Mouse (Mus musculus) spleen, postnatal 4 days (tissue): ENCODE measurements around the gene Gnb3.

ENCODE experiments used
- DNase-seq, 2 experiments: peaks; one replicate each; pipeline ENCODE4 v3.0.0; 2022; ENCODE audit warnings: low spot score in 2 of 2

The Gnb3 gene

DNA sequence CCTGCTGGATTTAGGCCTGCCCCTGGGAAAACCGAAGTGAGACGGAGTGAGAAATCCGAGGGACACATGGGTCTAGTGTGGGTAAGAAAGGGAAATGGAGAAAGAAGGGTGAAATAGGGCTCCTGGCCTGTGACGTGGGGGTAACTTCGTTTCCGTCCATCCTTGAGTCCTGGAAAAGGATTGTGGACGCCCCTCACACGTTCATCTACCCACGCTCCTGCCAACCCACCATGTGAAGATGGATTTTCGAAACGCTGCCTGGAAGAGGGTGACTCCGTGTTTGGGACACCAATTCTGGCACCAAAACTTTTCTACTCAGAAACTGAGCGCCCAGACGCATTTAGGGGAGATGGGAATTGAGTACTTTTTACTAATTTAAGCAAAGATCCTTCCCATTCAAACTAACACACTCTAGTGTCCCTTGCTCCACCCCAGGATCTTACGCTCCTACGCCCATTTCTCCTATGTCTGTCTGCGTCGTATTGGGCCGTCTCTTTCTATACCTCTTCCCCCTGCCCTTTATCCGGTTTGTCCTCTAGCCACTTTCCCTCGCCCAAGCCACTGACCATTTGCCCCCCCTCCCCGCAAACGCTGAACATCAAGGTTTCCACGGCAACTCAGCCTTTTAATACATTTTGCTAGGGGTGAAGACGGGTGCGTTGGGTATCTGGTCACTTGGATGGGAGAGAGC, 17.9 kb upstream of the Gnb3 start:
- DNase-seq: no peak

GRCm38 (mm10) chr6:124856916-124857839, 17.1 kb upstream of the Gnb3 start, which contains the start of gene P3h3:
Gene P3h3, minus strand, starts transcription at chr6:124857752.
- DNase-seq: peak; percentile 69 to 84

- no peak for DNase-seq
Observed at GRCm38 (mm10) chr6:124856321-124856720, 16.2 kb upstream of the Gnb3 start.

GRCm38 (mm10) chr6:124854647-124855046, 14.6 kb upstream of the Gnb3 start:
- DNase-seq: no peak

DNA sequence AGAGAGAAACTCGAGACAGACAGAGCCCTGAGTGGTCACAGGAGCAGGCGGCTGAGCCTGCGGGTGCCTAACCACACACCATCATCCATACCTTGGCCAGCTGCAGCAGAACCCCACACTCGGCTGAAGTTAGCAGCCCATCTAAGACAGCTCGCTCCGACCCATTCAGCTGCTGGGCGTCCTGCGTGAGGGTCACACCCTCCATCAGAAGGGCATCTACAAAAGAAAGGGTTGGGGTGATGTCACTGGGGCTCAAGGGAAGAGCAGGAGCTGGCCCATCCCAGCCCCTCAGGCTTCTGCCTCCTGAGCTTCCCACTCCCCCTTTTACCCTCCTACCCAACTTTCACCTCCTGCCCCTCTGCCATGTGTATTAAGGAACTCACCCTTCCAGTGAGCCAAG, 10.5 kb upstream of the Gnb3 start:
- no peak for DNase-seq

DNA sequence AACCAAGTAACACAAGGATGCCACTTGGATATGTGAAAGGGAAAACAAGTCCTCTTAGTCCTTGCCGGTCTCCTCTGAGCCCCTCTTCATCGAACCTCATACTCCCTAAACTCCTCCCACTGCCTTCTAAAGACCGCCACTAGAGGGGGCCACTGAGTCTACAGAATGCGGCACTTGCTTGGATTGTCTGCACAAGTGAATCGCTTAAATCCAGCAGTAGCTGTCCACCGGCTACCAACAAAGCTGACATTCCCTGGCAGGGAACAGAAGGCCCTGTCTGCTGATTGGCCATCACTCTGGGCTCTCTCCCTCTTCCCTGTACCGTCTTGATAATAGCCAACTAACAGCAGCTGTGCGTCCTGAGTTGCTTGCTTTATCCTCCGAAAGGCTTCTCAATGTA, 7.2 kb upstream of the Gnb3 start:
- DNase-seq: peak; percentile 87 to 96

DNA sequence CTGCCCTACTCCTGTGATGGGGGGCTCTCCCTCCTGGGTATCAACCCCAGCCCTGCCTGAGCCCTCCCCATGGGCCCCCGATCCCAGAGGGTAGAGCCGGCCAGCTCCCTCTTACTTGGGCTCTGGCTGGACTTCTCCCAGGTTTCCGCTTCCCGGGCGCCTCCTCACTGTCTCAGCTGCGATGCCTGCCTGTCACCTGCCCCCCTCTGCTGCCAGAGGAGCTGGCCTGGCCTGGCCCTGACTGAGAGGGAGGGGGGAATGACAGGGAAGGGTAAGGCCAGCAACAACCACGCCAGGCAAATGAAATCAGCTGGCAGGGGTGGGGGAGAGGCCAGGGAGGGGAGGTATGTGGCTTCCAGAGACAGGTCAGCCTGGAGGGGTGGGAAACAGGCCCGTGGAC, 270 bp downstream of the Gnb3 start:
- peak in 1 of 2 experiments; percentile 64 for DNase-seq

DNA sequence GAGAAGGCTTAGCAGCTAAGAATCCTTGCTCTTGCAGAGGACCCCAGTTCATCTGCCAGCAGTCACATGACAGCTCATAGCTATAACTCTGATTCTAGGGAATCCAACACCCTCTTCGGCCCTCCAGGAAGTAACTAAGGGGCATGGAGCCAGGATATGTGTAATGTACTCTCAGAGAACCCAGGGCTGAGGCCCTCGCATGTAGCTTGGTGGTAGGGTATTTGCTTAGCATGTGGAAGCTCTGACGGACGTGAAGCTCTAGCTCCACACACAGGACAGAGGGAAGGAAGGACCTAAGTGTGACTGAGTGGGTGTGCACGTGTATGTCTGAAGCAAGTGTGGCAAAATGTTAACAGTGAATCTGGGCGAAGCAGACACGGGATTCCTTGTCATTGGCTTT, 3.7 kb downstream of the Gnb3 start:
- DNase-seq: no peak

DNA sequence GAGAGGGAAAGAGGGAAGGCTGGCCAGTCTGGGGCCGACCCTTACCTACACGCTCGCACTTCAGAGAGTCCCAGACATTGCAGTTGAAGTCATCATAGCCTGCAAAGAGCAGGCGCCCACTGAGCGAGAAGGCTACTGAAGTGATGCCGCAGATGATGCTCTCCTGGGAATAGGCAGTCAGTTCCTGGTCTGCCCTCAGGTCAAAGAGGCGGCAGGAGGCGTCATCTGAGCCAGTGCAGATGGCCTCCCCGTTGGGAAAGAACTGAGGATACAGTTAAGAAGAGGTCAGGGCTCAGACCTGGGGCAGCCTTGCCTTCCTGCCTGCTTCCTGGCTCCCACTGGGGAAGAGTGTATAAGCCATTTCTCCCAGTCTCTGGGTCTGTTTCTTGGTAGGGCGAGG, 4.5 kb downstream of the Gnb3 start:
- peak in 1 of 2 experiments; percentile 62 for DNase-seq

GRCm38 (mm10) chr6:124834512-124835081, 5.5 kb downstream of the Gnb3 start:
- DNase-seq: peak in 1 of 2 experiments; percentile 60

DNA sequence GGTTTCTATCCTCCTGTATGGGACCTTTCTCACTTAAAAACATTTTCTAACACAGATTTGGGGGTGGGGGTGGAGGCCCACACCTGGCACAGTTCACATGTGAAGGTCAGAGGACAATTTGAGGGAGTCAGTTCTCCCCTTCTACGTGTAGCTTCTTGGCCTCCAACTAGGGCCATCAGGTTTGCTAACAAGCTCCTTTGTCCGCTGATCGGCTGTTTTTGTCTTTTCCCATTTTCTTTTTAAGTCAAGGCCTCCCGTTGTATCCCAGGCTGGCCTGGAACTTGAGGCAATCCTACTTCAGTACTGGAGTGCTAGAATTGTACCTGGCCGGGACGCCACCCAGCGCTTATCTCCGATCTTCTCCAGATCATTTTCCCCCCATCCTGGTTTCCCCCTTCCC, 8.4 kb downstream of the Gnb3 start:
- no peak for DNase-seq

DNA sequence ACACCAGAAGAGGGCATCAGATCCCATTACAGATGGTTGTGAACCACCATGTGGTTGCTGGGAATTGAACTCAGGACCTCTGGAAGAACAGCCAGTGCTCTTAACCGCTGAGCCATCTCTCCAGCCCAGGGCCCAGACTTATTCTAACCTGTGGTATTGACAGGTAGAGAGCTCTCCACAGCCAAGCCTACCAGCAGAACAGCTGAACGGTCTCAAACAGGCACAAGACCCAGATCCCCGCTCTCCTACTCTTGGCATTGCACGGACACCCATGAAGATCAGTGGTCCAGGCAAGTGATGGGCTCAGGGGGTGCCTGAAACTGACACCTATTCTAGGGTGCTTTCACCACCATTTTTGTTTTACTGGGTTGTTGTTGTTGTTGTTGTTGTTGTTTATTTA, 8.9 kb downstream of the Gnb3 start:
- DNase-seq: peak in 1 of 2 experiments; percentile 60

DNA sequence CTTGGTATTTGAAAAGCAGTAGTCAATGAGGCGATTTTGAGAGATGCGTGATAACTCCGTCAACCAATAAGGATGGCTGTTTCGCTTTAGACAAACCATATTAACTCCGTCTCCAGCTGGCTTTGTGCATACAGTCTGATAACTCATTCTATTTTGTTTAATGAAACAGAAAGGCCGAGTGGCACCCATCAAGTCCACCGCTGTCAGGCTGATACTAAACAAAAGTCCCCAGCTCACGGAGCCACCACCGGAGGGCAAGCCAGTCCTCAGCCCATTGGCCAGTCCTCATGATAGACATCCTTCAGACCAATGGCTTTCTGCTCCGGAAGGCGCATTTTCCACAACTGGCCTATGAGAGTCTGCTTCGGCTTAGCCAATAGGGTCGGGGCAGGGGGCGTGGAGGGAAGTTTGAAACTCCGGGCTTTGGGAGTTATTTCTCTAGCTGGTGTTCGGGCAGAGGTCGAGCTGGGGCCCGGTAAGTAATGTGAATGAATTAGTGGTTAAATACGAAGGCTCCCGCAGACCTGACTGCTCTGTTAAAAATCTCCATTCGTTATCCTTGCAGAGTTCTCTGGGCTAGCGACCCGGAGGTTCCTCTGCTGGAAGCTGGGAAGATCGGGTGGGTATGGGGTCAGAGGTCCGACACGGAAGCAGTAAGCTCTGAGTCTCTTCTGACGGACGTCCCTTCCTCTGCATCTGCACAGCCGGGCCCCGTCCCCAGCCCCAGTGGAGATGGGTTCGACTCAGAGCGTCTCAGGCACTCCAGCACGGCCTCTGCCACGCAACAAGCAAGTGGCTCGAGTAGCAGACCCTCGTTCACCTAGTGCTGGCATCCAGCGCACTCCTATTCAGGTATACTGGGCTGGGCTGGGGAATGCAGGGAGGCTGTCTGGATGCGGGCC, 10.0 kb downstream of the Gnb3 start:
- peak; percentile 93 to 94 for DNase-seq

- peak; percentile 98 for DNase-seq
Observed at GRCm38 (mm10) chr6:124828868-124829798, 10.9 kb downstream of the Gnb3 start, which contains the start of the genes Usp5 and Cdca3. Gene Usp5, minus strand, starts transcription at chr6:124829484. Gene Cdca3, plus strand, starts transcription at chr6:124829547.

- DNase-seq: peak; percentile 49 to 67
Observed at GRCm38 (mm10) chr6:124828101-124828592, 11.9 kb downstream of the Gnb3 start.

DNA sequence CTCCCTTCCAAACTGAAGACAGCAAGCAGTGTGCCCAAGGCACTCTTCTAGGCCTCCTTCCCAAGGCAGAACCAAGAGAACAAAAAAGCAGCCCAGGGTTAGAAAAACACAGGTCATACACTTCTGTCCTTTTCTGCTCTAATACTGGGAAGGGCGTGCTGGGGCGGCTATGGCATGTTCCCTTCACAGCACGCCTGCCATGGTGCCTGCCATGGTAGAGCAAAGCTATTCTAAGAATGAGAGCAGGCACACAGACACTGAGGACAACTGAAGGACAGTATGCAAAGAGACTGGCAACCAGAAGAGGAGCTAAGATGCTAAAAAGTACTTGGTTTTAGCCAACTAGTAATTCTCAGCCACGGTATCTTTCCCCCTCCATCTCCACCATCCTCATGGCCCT, 18.0 kb downstream of the Gnb3 start:
- no peak for DNase-seq

- no peak for DNase-seq
Observed at GRCm38 (mm10) chr6:124820891-124821290, 19.2 kb downstream of the Gnb3 start.

DNA sequence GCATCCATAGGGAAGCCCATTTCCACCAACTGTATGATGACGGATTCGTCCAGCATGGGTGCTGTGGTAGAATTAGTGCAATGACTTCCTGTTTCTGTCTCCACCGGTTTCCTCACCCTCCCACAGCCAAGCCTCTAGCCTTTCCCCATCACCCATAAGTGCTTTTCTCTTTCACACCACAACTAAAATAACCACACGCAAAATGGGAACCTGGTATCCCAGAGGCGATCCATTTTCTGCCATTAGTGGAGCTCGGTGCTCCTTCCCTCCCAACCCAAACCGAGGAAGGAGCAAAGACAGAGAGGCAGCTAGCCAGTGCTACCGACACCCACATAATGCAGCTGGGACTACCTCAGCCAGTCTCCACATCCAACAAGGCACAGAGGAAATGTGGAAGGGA, 22.1 kb downstream of the Gnb3 start:
- peak; percentile 16 to 62 for DNase-seq

GRCm38 (mm10) chr6:124817563-124817962, 22.5 kb downstream of the Gnb3 start:
- peak; percentile 14 to 62 for DNase-seq

DNA sequence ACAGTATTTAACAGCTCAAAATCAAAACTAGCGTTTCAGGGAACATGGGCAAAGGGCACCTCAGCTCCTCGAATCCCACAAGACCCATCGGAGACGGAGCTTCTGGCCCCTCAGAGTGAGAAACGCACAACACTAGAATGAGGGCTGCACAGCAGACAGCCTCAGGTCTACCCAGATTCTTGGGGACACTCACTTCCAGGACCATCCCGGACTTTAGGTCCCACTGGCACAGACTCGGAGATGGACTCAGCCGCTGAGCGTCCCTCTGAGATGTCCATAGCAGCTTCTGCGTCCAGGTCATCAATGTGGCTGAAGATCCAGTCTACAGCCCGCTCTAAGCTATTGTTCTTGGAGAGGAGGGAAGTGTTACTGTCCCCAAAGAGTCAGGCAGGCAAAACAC, 22.9 kb downstream of the Gnb3 start:
- peak in 1 of 2 experiments; percentile 56 for DNase-seq
